Mouse (Mus musculus): ENCODE results near the gene Rnf10. TPM values are rescaled to one million over a fixed set of nuclear protein-coding genes. Genes with fewer than 3 reads are reported as not detected.
A peak's percentile ranks its signal among the peaks of the same experiment; 100 is the strongest.

Gene Rnf10
- polyA plus RNA-seq, 1 experiment from 2014 or later, result 75.4 TPM

DNA sequence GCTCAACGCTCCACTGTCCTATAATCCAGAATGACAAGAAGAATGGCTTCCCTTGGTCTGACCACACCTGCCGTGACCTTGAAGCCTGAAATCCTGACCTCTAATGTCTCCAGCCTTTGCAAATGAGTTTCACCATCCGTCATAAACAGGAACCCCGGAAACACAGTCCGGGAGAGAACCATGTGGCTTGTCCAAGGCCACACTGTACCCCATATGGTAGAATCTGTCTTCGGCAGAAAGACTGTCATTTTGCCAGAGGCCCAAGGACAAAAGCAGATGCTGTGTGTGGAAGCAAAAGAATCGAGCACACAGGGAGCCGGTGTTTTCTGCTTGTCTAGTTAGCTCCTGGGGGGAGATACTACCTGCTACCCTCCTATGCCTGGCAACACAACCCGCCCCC, 60.2 kb downstream of the Rnf10 start:
- peaks cover 19% of the 10 kb centered on the region for H3K27me3 ChIP-seq (ENCODE audit: insufficient read depth, low read length)

DNA sequence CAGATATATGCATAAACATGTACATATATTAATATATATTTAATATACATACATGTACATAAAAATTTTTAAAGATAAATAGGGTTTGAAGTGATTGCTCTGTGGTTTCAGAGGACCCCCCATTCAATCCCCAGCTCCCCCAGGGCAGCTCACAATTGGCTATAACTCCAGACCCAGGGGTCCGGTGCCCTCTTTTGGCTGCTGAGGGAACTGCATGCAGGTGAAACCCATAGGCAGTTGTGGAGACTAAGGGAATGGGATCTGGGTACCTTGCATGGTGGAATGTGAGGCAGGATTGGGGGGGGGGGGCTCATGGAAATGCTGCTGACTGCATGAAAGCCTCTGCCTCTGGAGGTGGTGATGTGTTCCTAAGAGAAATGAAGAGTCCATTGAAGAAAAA, 62.3 kb downstream of the Rnf10 start:
- Histone ChIP-seq H3K4me1 (ENCODE audit: insufficient read depth) (no peaks in the 10 kb centered on the region), H3K27ac (ENCODE audit: low read depth) (no peak overlapping the region), H3K9me3 (ENCODE audit: low read length) (no peaks in the 10 kb centered on the region), H3K27me3 (ENCODE audit: insufficient read depth, low read length) (peaks cover 14% of the 10 kb centered on the region), H3K36me3 (replicated peaks; ENCODE audit: insufficient read depth, low read length) (no peaks in the 10 kb centered on the region), H3K4me2 (ENCODE audit: low read depth, low read length) (no peak overlapping the region), H3K9ac (replicated peaks) (no peak overlapping the region), H3K4me3 (ENCODE audit: low read depth, low read length) (no peak overlapping the region)
- TF ChIP-seq EP300 (IDR thresholded peaks at IDR 0.05; ENCODE audit: low read depth) (no peak), CTCF (IDR thresholded peaks at IDR 0.05; ENCODE audit: low read depth) (peak; percentile 78)
- DNase-seq (peak; percentile 67), ATAC-seq (no peak)
- WGBS (ENCODE audit: insufficient replicate concordance), result 24% methylated on average over 1 of the region's 1 CpGs

More for the DNA sequence above, 60.2 kb downstream of the Rnf10 start:
- no peak for DNase-seq
- TF ChIP-seq CTCF (IDR thresholded peaks at IDR 0.05; ENCODE audit: low read depth) (no peak), EP300 (IDR thresholded peaks at IDR 0.05; ENCODE audit: low read depth) (no peak)
- 76% methylated on average over 9 of the region's 9 CpGs for WGBS (ENCODE audit: insufficient replicate concordance)
- no peak for ATAC-seq
- no peaks in the 10 kb centered on the region for H3K36me3 ChIP-seq (replicated peaks; ENCODE audit: insufficient read depth, low read length)
- no peak overlapping the region for H3K4me2 ChIP-seq (ENCODE audit: low read depth, low read length)
- no peak overlapping the region for H3K9ac ChIP-seq (replicated peaks)
- H3K4me3 ChIP-seq (ENCODE audit: low read depth, low read length), result no peak overlapping the region
- H3K9me3 ChIP-seq (ENCODE audit: low read length), result no peaks in the 10 kb centered on the region
- H3K4me1 ChIP-seq (ENCODE audit: insufficient read depth), result no peaks in the 10 kb centered on the region
- no peak overlapping the region for H3K27ac ChIP-seq (ENCODE audit: low read depth)

DNA sequence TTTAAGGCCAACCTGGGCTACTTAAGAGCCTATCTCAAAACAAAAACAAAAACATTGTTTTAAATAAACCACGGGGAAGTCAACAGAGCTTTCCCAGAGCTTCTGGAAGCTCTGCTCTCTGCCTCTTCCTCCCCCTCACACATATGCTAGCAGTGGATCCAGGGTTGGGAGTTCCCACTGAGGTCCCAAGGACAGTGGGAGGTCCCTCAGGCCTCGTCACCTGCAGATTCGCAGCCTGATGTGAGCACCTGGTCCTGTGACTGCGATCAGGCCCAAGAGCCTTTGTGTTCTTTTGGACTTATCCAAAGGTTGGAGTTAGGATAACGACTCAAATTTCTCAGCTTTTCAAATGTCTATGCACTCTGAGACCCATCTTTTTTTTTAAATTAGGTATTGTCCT, 64.1 kb downstream of the Rnf10 start:
- ATAC-seq (no peak), DNase-seq (no peak)
- no peak overlapping the region for H3K4me2 ChIP-seq (ENCODE audit: low read depth, low read length)
- H3K36me3 ChIP-seq (replicated peaks; ENCODE audit: insufficient read depth, low read length), result no peaks in the 10 kb centered on the region
- no peak for TF ChIP-seq EP300 (IDR thresholded peaks at IDR 0.05; ENCODE audit: low read depth)
- no peak for TF ChIP-seq CTCF (IDR thresholded peaks at IDR 0.05; ENCODE audit: low read depth)
- peaks cover 11% of the 10 kb centered on the region; the same call in 1 of the 2 replicates for H3K4me1 ChIP-seq (ENCODE audit: insufficient read depth)
- H3K27me3 ChIP-seq (ENCODE audit: insufficient read depth, low read length), result peaks cover 25% of the 10 kb centered on the region
- H3K27ac ChIP-seq (ENCODE audit: low read depth), result no peak overlapping the region
- H3K9ac ChIP-seq (replicated peaks), result no peak overlapping the region
- WGBS (ENCODE audit: insufficient replicate concordance), result 68% methylated on average over 5 of the region's 5 CpGs
- H3K4me3 ChIP-seq (ENCODE audit: low read depth, low read length), result no peak overlapping the region
- H3K9me3 ChIP-seq (ENCODE audit: low read length), result no peaks in the 10 kb centered on the region

DNA sequence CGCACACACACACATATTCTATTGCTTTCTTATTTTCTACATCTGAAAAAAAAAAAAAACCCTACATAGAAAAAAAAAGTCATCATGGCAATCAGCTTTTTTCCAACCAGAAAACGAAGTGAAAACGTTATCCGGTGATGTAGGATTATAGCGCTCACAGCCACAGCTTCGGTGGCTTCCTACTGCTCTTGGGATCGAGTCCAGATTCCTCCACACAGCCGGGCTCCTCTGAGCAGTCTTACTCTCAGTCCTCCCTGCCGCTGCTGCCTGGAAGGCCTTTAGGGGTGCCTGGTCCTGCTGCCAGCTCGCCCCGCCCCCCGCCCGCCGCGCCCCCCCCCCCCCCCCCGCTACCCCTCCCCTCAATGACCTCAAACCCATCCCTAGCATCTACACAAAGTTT, 64.8 kb downstream of the Rnf10 start:
- TF ChIP-seq EP300 (IDR thresholded peaks at IDR 0.05; ENCODE audit: low read depth) (no peak), CTCF (IDR thresholded peaks at IDR 0.05; ENCODE audit: low read depth) (no peak)
- peaks cover 25% of the 10 kb centered on the region for H3K27me3 ChIP-seq (ENCODE audit: insufficient read depth, low read length)
- ATAC-seq, result no peak

DNA sequence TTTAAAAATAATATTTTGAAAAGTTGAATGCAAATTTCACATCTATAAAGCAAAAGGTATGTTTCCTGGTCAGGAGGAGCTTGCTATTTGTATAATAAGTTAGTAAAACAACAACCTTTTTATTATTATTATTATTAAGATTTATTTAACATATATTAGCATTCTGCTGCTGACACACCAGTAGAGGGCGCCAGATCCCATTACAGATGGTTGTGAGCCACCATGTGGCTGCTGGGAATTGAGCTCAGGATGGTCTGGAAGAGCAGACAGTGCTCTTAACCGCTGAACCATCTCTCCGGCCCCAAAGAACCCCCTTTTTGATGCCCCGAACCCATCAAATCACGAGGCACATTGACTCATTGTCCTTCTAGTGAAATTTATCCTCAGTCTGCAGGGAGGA, 65.5 kb downstream of the Rnf10 start:
- Histone ChIP-seq H3K9ac (replicated peaks) (no peak overlapping the region), H3K4me3 (ENCODE audit: low read depth, low read length) (no peak overlapping the region), H3K4me1 (ENCODE audit: insufficient read depth) (peaks cover 11% of the 10 kb centered on the region; the same call in 1 of the 2 replicates), H3K36me3 (replicated peaks; ENCODE audit: insufficient read depth, low read length) (no peaks in the 10 kb centered on the region), H3K9me3 (ENCODE audit: low read length) (no peaks in the 10 kb centered on the region), H3K27me3 (ENCODE audit: insufficient read depth, low read length) (peaks cover 25% of the 10 kb centered on the region), H3K27ac (ENCODE audit: low read depth) (no peak overlapping the region), H3K4me2 (ENCODE audit: low read depth, low read length) (no peak overlapping the region)
- WGBS (ENCODE audit: insufficient replicate concordance), result 66% methylated on average over 5 of the region's 5 CpGs
- TF ChIP-seq CTCF (IDR thresholded peaks at IDR 0.05; ENCODE audit: low read depth) (peak; percentile 25; the same call in 1 of the 2 replicates), EP300 (IDR thresholded peaks at IDR 0.05; ENCODE audit: low read depth) (no peak)
- no peak for DNase-seq
- no peak for ATAC-seq

More for the DNA sequence above, 64.8 kb downstream of the Rnf10 start:
- Histone ChIP-seq H3K9me3 (ENCODE audit: low read length) (no peaks in the 10 kb centered on the region), H3K4me2 (ENCODE audit: low read depth, low read length) (no peak overlapping the region), H3K4me3 (ENCODE audit: low read depth, low read length) (no peak overlapping the region), H3K27ac (ENCODE audit: low read depth) (no peak overlapping the region), H3K36me3 (replicated peaks; ENCODE audit: insufficient read depth, low read length) (no peaks in the 10 kb centered on the region), H3K4me1 (ENCODE audit: insufficient read depth) (peaks cover 11% of the 10 kb centered on the region; the same call in 1 of the 2 replicates), H3K9ac (replicated peaks) (no peak overlapping the region)
- 15% methylated on average over 16 of the region's 16 CpGs for WGBS (ENCODE audit: insufficient replicate concordance)
- no peak for DNase-seq

DNA sequence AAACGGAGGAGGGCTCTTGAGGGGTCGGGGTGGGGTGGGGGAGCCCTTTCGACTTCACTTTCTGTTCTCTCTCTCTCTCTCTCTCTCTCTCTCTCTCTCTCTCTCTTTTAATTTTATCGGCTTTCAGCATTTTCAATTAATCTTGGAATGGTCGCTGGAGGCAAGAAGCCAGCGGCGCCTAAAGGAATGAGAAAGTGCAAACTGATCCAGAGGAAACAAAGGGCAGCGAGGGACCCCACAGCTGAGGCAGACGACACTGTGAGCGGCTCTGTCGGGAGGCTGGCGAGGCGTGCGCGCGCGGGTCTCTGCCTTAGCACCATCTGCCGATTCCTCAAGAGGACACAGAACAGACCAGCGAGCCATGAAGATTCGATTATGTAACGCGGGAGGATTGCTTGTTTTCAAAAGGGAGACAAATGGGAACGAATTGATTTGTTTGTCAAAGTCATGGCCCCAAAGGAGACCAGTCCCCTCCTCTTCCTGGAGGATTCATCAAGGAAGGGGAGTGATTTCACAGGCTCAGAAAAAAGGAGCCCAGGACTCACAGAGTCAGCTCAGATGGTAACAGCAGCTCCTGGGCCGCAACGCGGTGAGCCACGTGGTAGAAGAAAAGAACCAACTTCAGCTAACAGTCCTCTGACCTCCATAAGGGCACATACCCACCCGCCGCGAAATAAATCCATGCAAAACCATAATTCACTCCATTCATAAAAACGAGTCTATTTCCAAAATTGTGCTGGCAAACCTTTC, 68.0 kb downstream of the Rnf10 start:
- WGBS (ENCODE audit: insufficient replicate concordance), result 4% methylated on average over 31 of the region's 31 CpGs

More for the DNA sequence above, 68.0 kb downstream of the Rnf10 start:
- H3K36me3 ChIP-seq (replicated peaks; ENCODE audit: insufficient read depth, low read length), result no peaks in the 10 kb centered on the region
- no peaks in the 10 kb centered on the region for H3K9me3 ChIP-seq (ENCODE audit: low read length)
- H3K4me1 ChIP-seq (ENCODE audit: insufficient read depth), result peaks cover 11% of the 10 kb centered on the region; the same call in 1 of the 2 replicates
- DNase-seq (no peak), ATAC-seq (no peak)
- peaks cover 29% of the 10 kb centered on the region for H3K27me3 ChIP-seq (ENCODE audit: insufficient read depth, low read length)
- H3K4me3 ChIP-seq (ENCODE audit: low read depth, low read length), result peak overlapping the region; percentile 22
- H3K4me2 ChIP-seq (ENCODE audit: low read depth, low read length), result peak overlapping the region; percentile 61
- TF ChIP-seq CTCF (IDR thresholded peaks at IDR 0.05; ENCODE audit: low read depth) (no peak), EP300 (IDR thresholded peaks at IDR 0.05; ENCODE audit: low read depth) (no peak)
- no peak overlapping the region for H3K27ac ChIP-seq (ENCODE audit: low read depth)
- H3K9ac ChIP-seq (replicated peaks), result peak overlapping the region; percentile 12; the same call in 1 of the 2 replicates
